Mouse (Mus musculus) CH12.LX (cell line): ENCODE results near the gene Tmed6. TPM values are rescaled to one million over a fixed set of nuclear protein-coding genes. Genes with fewer than 3 reads are reported as not detected.
A peak's percentile ranks its signal among the peaks of the same experiment; 100 is the strongest.

ENCODE experiments used
- DNase-seq: peaks from one replicate; pipeline ENCODE4 v3.0.0-alpha.2; 2013; ENCODE audit errors: extremely low read depth
- H3K27ac ChIP-seq: 2 replicates; pipeline ENCODE4 v1.5.1; 2012; ENCODE audit warnings: low read depth, mild to moderate bottlenecking, control low read depth, moderate library complexity; ENCODE audit not compliant: insufficient read depth
- H3K27me3 ChIP-seq: replicated peaks from 2 replicates; pipeline ENCODE3; 2012; ENCODE audit warnings: inconsistent platforms
- H3K36me3 ChIP-seq, 2 experiments: replicated peaks in 1 of 2; 2 replicates each; pipeline versions ENCODE3 to v1.6.1; 2012; ENCODE audit warnings: inconsistent platforms in 1 of 2, low read length in 1 of 2, mild to moderate bottlenecking in 1 of 2, mixed read lengths in 1 of 2, moderate library complexity in 1 of 2; ENCODE audit not compliant: control insufficient read depth in 1 of 2, insufficient read depth in 1 of 2
- H3K4me1 ChIP-seq, 2 experiments: 2 replicates each; pipeline ENCODE4 v1.6.1; 2012; ENCODE audit warnings: inconsistent platforms in 1 of 2, moderate library complexity in 1 of 2; ENCODE audit not compliant: insufficient read depth in 2 of 2, control insufficient read depth in 1 of 2
- H3K4me2 ChIP-seq: 2 replicates; pipeline ENCODE4 v1.6.1; 2012; ENCODE audit warnings: low read depth, mild to moderate bottlenecking, control low read depth; ENCODE audit not compliant: poor library complexity, insufficient read depth, severe bottlenecking
- H3K4me3 ChIP-seq, 3 experiments: fragments of 150-350 bp in 1 of 3; sonication (generic) in 1 of 3; replicated peaks in 1 of 3; 2 replicates each; pipeline versions ENCODE3 to v1.5.1; 2011 to 2012; ENCODE audit warnings: low read depth in 2 of 3, low read length in 2 of 3, mild to moderate bottlenecking in 2 of 3, moderate library complexity in 2 of 3, control low read depth in 1 of 3, improper control_type of control experiment in 1 of 3, inconsistent platforms in 1 of 3, mixed read lengths in 1 of 3; ENCODE audit not compliant: poor library complexity in 1 of 3
- H3K79me2 ChIP-seq: replicated peaks from 2 replicates; pipeline ENCODE4 v1.6.1; 2012; ENCODE audit warnings: mild to moderate bottlenecking, moderate library complexity; ENCODE audit not compliant: control insufficient read depth, poor library complexity, insufficient read depth, severe bottlenecking; ENCODE audit errors: extremely low read depth
- H3K9ac ChIP-seq: 2 replicates; pipeline ENCODE4 v1.6.1; 2012; ENCODE audit warnings: low read depth, mild to moderate bottlenecking, control low read depth, moderate library complexity; ENCODE audit not compliant: insufficient read depth
- H3K9me3 ChIP-seq: replicated peaks from 2 replicates; pipeline ENCODE3; 2012; ENCODE audit warnings: low read length, inconsistent platforms, mixed read lengths
- CHD1 ChIP-seq: IDR thresholded peaks from 2 replicates; pipeline ENCODE4 v1.6.1; 2012; ENCODE audit warnings: low read depth, low read length, improper control_type of control experiment, inconsistent platforms
- CTCF ChIP-seq, 2 experiments: IDR thresholded peaks in 1 of 2; conservative IDR thresholded peaks in 1 of 2; 2 replicates each; pipeline ENCODE4 v1.5.1; 2011 to 2012; ENCODE audit warnings: low read depth in 2 of 2, low read length in 2 of 2, improper control_type of control experiment in 1 of 2, inconsistent platforms in 1 of 2, mild to moderate bottlenecking in 1 of 2, moderate library complexity in 1 of 2
- EP300 ChIP-seq: IDR thresholded peaks from 2 replicates; pipeline ENCODE4 v1.6.1; 2011; ENCODE audit warnings: low read length, improper control_type of control experiment
- GABPA ChIP-seq: IDR thresholded peaks from 2 replicates; pipeline ENCODE4 v1.6.1; 2012; ENCODE audit warnings: low read depth, low read length, improper control_type of control experiment, inconsistent platforms; ENCODE audit not compliant: insufficient replicate concordance
- IRF4 ChIP-seq: IDR thresholded peaks from 2 replicates; pipeline ENCODE4 v1.6.1; 2014; ENCODE audit warnings: low read depth, mild to moderate bottlenecking, inconsistent platforms, low read length, improper control_type of control experiment
- MAZ ChIP-seq: IDR thresholded peaks from 2 replicates; pipeline ENCODE4 v1.6.1; 2012; ENCODE audit warnings: low read depth, mild to moderate bottlenecking, inconsistent platforms, low read length, improper control_type of control experiment, moderate library complexity
- MEF2A ChIP-seq: IDR thresholded peaks from 2 replicates; pipeline ENCODE4 v1.6.1; 2014; ENCODE audit warnings: low read depth, mild to moderate bottlenecking, inconsistent platforms, low read length, improper control_type of control experiment, borderline replicate concordance
- NRF1 ChIP-seq: IDR thresholded peaks from 2 replicates; pipeline ENCODE4 v1.6.1; 2014; ENCODE audit warnings: low read depth, mild to moderate bottlenecking, inconsistent platforms, low read length, improper control_type of control experiment, moderate library complexity
- POLR2A ChIP-seq: IDR thresholded peaks from 2 replicates; pipeline ENCODE4 v1.6.1; 2011; ENCODE audit warnings: low read depth, mild to moderate bottlenecking, improper control_type of control experiment, low read length
- RAD21 ChIP-seq: IDR thresholded peaks from 2 replicates; pipeline ENCODE4 v1.6.1; 2011; ENCODE audit warnings: low read depth, mild to moderate bottlenecking, low read length, improper control_type of control experiment, moderate library complexity
- SMC3 ChIP-seq: IDR thresholded peaks from 2 replicates; pipeline ENCODE4 v1.6.1; 2011; ENCODE audit warnings: low read depth, low read length, improper control_type of control experiment
- TCF12 ChIP-seq: IDR thresholded peaks from 2 replicates; pipeline ENCODE4 v1.6.1; 2014; ENCODE audit warnings: low read depth, mild to moderate bottlenecking, inconsistent platforms, low read length, improper control_type of control experiment
- UBTF ChIP-seq: IDR thresholded peaks from 2 replicates; pipeline ENCODE4 v1.6.1; 2012; ENCODE audit warnings: low read depth, mild to moderate bottlenecking, inconsistent platforms, low read length, improper control_type of control experiment, moderate library complexity
- USF1 ChIP-seq: IDR thresholded peaks from 2 replicates; pipeline ENCODE4 v1.6.1; 2014; ENCODE audit warnings: low read depth, mild to moderate bottlenecking, inconsistent platforms, low read length, improper control_type of control experiment
- ZNF384 ChIP-seq: IDR thresholded peaks from 2 replicates; pipeline ENCODE4 v1.6.1; 2012; ENCODE audit warnings: low read depth, low read length, improper control_type of control experiment, inconsistent platforms
- dilution Hi-C: fragments of 300-500 bp; cut with MboI; formaldehyde crosslinking; loops from 2 replicates; pipeline ENCODE4 v1.14.3; 2020; ENCODE audit warnings: low sequenced_read_pairs; ENCODE audit not compliant: extremely low pct_unique_long_range_greater_than_20kb, extremely low pct_ligation_motif_present
- in situ Hi-C: fragments of 300-500 bp; cut with MboI; formaldehyde crosslinking; loops from 3 replicates; pipeline ENCODE4 v1.14.3; 2019; ENCODE audit warnings: low sequenced_read_pairs, low pct_ligation_motif_present, low pct_unique_long_range_greater_than_20kb, mixed read lengths
- polyA plus RNA-seq: library from polyadenylated mRNA; unstranded; fragments of >175 nt; gene quantifications from 2 replicates; pipeline ENCODE4 v1.2.1, GENCODE M21; 2012; ENCODE audit warnings: low read depth; ENCODE audit not compliant: insufficient read length
- total RNA-seq, 2 experiments: library from RNA; depleted of rRNA; stranded (reverse); fragments of 300-350 nt in 1 of 2; fragments of >200 nt in 1 of 2; gene quantifications; 2 replicates each; pipeline ENCODE4 v1.2.3; 2012 to 2014

Tmed6 gene
- total and polyA plus RNA-seq, 3 experiments = 0.36 to 0.97 TPM; not detected in 1

DNA sequence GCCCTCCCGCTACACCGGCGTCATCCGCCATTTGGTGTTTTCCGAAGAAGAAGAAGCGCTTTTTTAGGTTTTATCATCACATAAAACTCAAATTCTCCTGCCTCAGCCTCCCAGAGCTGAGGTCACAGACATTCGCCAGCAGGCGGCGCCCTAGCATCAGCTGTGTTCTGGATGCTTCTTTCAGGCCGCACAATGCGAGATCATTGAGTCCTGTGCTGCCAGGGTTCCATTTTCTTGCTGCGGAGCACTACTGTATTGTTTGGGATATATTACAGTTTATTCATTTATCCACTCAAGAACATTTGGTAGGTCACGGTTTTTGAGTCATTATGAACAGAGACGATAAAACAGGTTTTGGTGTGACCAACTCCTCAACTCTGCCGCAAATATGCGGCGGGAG lies 19.9 kb upstream of the Tmed6 start:
- no peaks in the 10 kb centered on the region for H3K9me3 ChIP-seq
- peaks cover 0 to 6% of the 10 kb centered on the region in 2 experiments; a peak in 2 of 4 replicates for H3K4me1 ChIP-seq
- peaks cover 6% of the 10 kb centered on the region for H3K79me2 ChIP-seq
- peaks cover 50 to 83% of the 10 kb centered on the region in 2 experiments for H3K36me3 ChIP-seq
- dilution Hi-C loops = no loop called here
- H3K27me3 ChIP-seq = no peaks in the 10 kb centered on the region
- H3K4me2 ChIP-seq = no peak overlapping the region
- DNase-seq = peak; percentile 32
- in situ Hi-C loops = no loop called here
- TF ChIP-seq CTCF (conservative IDR thresholded peaks at IDR 0.05 in 1 of 2, IDR thresholded peaks at IDR 0.05 in 1 of 2; ENCODE audit: low read depth in 2 of 2, low read length in 2 of 2) (peak; percentile 49 to 57), RAD21 (peak; percentile 32), POLR2A (no peak), TCF12 (no peak), SMC3 (peak; percentile 7; the same call in 1 of the 2 replicates), MAZ (no peak), MEF2A (no peak)
- no peak overlapping the region for H3K4me3 ChIP-seq
- H3K27ac ChIP-seq = no peak overlapping the region
- H3K9ac ChIP-seq = no peak overlapping the region

- H3K79me2 ChIP-seq = no peaks in the 10 kb centered on the region
- H3K9ac ChIP-seq = no peak overlapping the region
- H3K36me3 ChIP-seq = peaks cover 76 to 95% of the 10 kb centered on the region in 2 experiments
- in situ Hi-C loops (no loop called here), dilution Hi-C loops (no loop called here)
- TF ChIP-seq NRF1 (no peak), MAZ (no peak), GABPA (no peak), ZNF384 (no peak), SMC3 (no peak), EP300 (no peak), USF1 (no peak), UBTF (no peak), CHD1 (no peak), IRF4 (no peak)
- no peaks in the 10 kb centered on the region for H3K27me3 ChIP-seq
- DNase-seq = no peak
- peaks cover 0 to 17% of the 10 kb centered on the region in 2 experiments; a peak in 2 of 4 replicates for H3K4me1 ChIP-seq
- no peaks in the 10 kb centered on the region for H3K9me3 ChIP-seq
- H3K4me3 ChIP-seq = no peak overlapping the region
- no peak overlapping the region for H3K27ac ChIP-seq
- no peak overlapping the region for H3K4me2 ChIP-seq
These were observed 10.9 kb upstream of the Tmed6 start for GRCm38 (mm10) chr8:107076239-107076888.
